39 mouse cellular contexts compared by ENCODE assay signal in genomic region chr12:76839298-76839697, GRCm38 (mm10). TPM values are rescaled to one million over a fixed set of nuclear protein-coding genes. Genes with fewer than 3 reads are reported as not detected.
"Had no signal": no experiment of that assay in that cellular context is flagged by ENCODE, and none has a peak within 500 bp of the region (broad histone marks: within the 10 kb centered on the region; RNA-seq: fewer than 3 reads in every experiment).

No protein-coding gene starts in this region.

- ATAC-seq: hindbrain, postnatal 0 days; inflammation-experienced regulatory T-cells, adult 6 months; intestine, embryonic 15.5 days; intestine, embryonic 16.5 days; intestine, postnatal 0 days had no signal

- DNase-seq: heart, postnatal 10 days; heart, postnatal 14 days; heart, postnatal 36 days; heart, postnatal 4 days; kidney, adult 11 months; kidney, adult 18-20 months; kidney, adult 2 months; kidney, adult 8-10 months; kidney, adult 9 months; kidney, postnatal 10 days; kidney, postnatal 14 days; kidney, postnatal 25 days; kidney, postnatal 36 days; kidney, postnatal 4 days; layer of hippocampus, adult 9-11 months; layer of hippocampus, postnatal 36 days had no signal

- H3K4me3 ChIP-seq: heart, embryonic 15.5 days; hindbrain, embryonic 12.5 days; left cerebral cortex, adult 2 months had no signal

- H3K36me3 ChIP-seq: heart, embryonic 15.5 days; hindbrain, embryonic 12.5 days; hindbrain, embryonic 15.5 days; intestine, embryonic 15.5 days had no signal

- H3K9me3 ChIP-seq: heart, embryonic 12.5 days; heart, embryonic 13.5 days; heart, embryonic 15.5 days; hindbrain, embryonic 10.5 days; hindbrain, embryonic 12.5 days; hindbrain, embryonic 13.5 days; hindbrain, embryonic 15.5 days; intestine, embryonic 15.5 days; kidney, embryonic 15.5 days had no signal

- H3K27ac ChIP-seq: heart, embryonic 13.5 days; heart, embryonic 15.5 days; hindbrain, embryonic 10.5 days; hindbrain, embryonic 12.5 days; hindbrain, embryonic 13.5 days; hindbrain, embryonic 14.5 days; hindbrain, embryonic 15.5 days; hindbrain, postnatal 0 days; intestine, embryonic 15.5 days; kidney, embryonic 15.5 days; kidney, postnatal 0 days; layer of hippocampus, adult 2 months; left cerebral cortex, adult 2 months had no signal

- H3K9ac ChIP-seq: heart, embryonic 12.5 days; heart, embryonic 15.5 days; hindbrain, embryonic 12.5 days; hindbrain, embryonic 14.5 days; hindbrain, embryonic 15.5 days; intestine, embryonic 15.5 days had no signal

- H3K27me3 ChIP-seq: heart, embryonic 15.5 days; hindbrain, embryonic 12.5 days; intestine, embryonic 15.5 days; kidney, embryonic 15.5 days had no signal

RNA-seq across cellular contexts. Expression of gene Rab15, which starts 16.6 kb away (rescaled TPM):
- total RNA-seq: hematopoietic stem cell, adult 5-6 weeks had no signal
- polyA plus RNA-seq: inflammation-experienced regulatory T-cells, adult 6 months had no signal

RNA-seq across cellular contexts. Expression of gene Gpx2, which starts 43.9 kb away (rescaled TPM):
- total RNA-seq: heart, postnatal 10 days; heart, postnatal 14 days; heart, postnatal 25 days; heart, postnatal 36 days; heart, postnatal 4 days; hematopoietic stem cell, adult 5-6 weeks; hindbrain, postnatal 0 days had no signal
- polyA plus RNA-seq: heart, embryonic 12.5 days; heart, embryonic 14.5 days; heart, postnatal 0 days; hindbrain, embryonic 10.5 days; hindbrain, embryonic 11.5 days; hindbrain, embryonic 13.5 days; hindbrain, embryonic 15.5 days; inflammation-experienced regulatory T-cells, adult 6 months; kidney, embryonic 14.5 days; kidney, embryonic 15.5 days had no signal
